Mouse (Mus musculus): ENCODE data around the gene Vmn2r66. TPM values are rescaled to one million over a fixed set of nuclear protein-coding genes. Genes with fewer than 3 reads are reported as not detected.

The Vmn2r66 gene
- total RNA-seq (2023): not detected

GRCm38 (mm10) chr7:85012168-85012567, at the start of gene Vmn2r66:
Vmn2r66 (minus strand) TSS chr7:85012268.

GRCm38 (mm10) chr7:84964015-84964414, 48.1 kb downstream of the Vmn2r66 start, which contains the start of gene Vmn2r65:
Vmn2r65 (minus strand) TSS chr7:84964115.

Other genes with a start within 250 kb of the Vmn2r66 start
- not detected for gene Olfr291, start 158.7 kb downstream of the Vmn2r66 start, total RNA-seq (2023)
- not detected for gene Vmn2r65, start 48.2 kb downstream of the Vmn2r66 start, total RNA-seq (2023)
- not detected for gene Vmn2r67, start 143.7 kb upstream of the Vmn2r66 start, total RNA-seq (2023)
- gene Vmn2r68, start 225.5 kb upstream of the Vmn2r66 start, total RNA-seq (2023): not detected

Data from neutrophil, adult 83 days (primary cell).